Mouse (Mus musculus) ES-Bruce4 (cell line): Measurements from ENCODE around the gene Lbx2.

ENCODE experiments used
- CTCF ChIP-seq: IDR thresholded peaks from one replicate; pipeline ENCODE4 v1.8.1; 2011; ENCODE audit warnings: low read depth, low read length
- EP300 ChIP-seq: IDR thresholded peaks from 2 replicates; pipeline ENCODE4 v1.6.1; 2011; ENCODE audit warnings: low read depth, low read length; ENCODE audit not compliant: insufficient read depth
- POLR2A ChIP-seq: IDR thresholded peaks from one replicate; pipeline ENCODE4 v1.8.1; 2011; ENCODE audit warnings: low read length; ENCODE audit not compliant: insufficient read depth

- no peak for TF ChIP-seq POLR2A
- TF ChIP-seq CTCF = no peak
- TF ChIP-seq EP300 = no peak
Measured at GRCm38 (mm10) chr6:83104158-83104557, 18.0 kb downstream of the Lbx2 start.
